Mouse (Mus musculus) layer of hippocampus, postnatal 10 days (tissue): ENCODE measurements around the gene Gm29776. TPM values are rescaled to one million over a fixed set of nuclear protein-coding genes. Genes with fewer than 3 reads are reported as not detected.
A peak's percentile ranks its signal among the peaks of the same experiment; 100 is the strongest.

Experiments
- DNase-seq, 2 experiments: peaks; one replicate each; pipeline ENCODE4 v3.0.0; 2021; ENCODE audit warnings: low spot score in 2 of 2
- long read RNA-seq: library from polyadenylated mRNA; stranded (forward); transcript quantifications from one replicate; pipeline ENCODE4 v2.0.0, GENCODE M21; 2023
- total RNA-seq, 2 experiments: library from RNA; stranded (reverse); gene quantifications; 2 replicates each; pipeline ENCODE4 v1.2.3; 2021

Gene Gm29776
- not detected for total RNA-seq
- long read RNA-seq: 0 reads

DNA sequence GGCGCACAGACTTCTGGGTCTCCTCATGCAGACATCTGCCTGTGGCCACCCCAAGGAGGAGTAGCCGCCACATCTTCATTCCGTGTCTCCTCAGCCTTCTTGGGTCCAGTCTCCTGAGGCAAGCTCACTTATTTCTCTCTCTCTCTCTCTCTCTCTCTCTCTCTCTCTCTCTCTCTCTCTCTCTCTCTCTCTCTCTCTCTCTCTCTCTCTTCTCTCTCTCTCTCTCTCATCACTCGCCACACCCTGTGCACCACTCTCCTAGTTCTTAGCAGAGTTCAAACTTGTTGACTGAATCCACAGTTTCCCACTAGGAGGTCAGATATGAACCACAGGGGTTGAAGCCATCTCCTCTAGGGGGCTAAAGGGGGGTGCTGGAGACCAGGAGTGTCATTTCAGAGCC, at the start of gene Gm29776:
Gene Gm29776, minus strand, starts transcription at position 101 of the 400 bp plus-strand sequence.
- DNase-seq: no peak

- no peak for DNase-seq
These were observed 47.4 kb upstream of the Gm29776 start for GRCm38 (mm10) chr14:54746038-54746437.

- DNase-seq: no peak
These were observed 45.8 kb upstream of the Gm29776 start for GRCm38 (mm10) chr14:54744473-54744872.

DNA sequence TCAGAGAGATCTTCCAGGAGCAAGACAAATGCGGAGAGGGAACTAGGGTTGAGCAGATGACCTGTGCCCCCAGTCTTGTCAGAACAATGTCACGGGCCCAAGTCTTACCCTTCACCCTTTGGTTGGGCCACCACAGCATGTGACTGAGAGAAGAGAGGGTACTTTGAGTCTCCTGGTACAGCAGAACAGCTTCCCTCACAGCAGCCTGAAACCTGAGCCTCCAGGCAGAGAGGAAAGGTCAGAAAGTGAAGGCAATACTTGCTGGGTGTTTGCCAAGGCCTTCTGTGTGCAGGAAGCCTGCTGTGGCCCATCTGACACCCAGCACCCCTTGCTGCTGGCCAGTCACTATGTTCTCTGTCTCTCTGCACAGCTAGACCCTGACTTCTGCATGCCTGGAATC, 43.7 kb upstream of the Gm29776 start:
- DNase-seq: no peak

DNA sequence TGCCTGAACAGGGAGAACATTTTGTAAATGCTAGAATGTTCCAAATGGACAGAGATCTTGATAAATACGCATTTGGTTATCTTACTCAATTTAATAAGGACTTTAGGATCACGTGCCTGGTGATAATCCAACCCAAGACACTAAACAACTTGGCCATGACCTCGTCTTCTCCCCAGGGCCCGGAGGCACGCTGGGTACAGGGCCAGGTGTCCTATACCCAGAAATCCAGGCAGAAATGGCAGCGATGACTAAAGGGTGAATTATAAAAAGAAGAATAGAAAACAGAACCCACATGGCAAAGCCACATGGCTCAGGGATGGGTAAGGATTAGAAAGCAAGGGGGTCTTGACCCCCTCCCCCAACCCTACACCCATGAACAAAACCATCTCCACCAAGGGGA, 43.1 kb upstream of the Gm29776 start:
- DNase-seq: no peak

- no peak for DNase-seq
These were observed 39.0 kb upstream of the Gm29776 start for GRCm38 (mm10) chr14:54737634-54738033.

- DNase-seq: no peak
These were observed 38.2 kb upstream of the Gm29776 start for GRCm38 (mm10) chr14:54736555-54737552.

DNA sequence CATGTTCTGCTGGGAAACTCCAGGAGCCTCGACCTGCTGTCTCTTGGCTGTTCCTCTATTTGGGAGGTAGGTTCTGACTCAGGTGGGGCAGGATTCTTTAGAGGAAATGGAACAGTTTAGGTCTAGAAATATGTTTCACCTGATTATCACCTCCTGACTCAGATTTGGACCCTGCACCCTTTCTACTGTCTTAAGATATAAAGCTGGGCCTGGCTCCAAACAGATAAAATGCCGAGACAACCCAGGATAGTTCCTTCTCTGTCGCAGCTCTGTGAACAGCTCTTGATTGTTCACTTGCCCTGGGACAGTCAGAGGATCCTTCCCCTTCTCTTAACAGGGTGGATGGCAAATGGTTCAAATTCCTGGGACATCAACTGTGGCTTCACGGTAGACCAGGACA, 36.6 kb upstream of the Gm29776 start:
- DNase-seq: no peak

- DNase-seq: no peak
These were observed 35.4 kb upstream of the Gm29776 start for GRCm38 (mm10) chr14:54734004-54734403.

DNA sequence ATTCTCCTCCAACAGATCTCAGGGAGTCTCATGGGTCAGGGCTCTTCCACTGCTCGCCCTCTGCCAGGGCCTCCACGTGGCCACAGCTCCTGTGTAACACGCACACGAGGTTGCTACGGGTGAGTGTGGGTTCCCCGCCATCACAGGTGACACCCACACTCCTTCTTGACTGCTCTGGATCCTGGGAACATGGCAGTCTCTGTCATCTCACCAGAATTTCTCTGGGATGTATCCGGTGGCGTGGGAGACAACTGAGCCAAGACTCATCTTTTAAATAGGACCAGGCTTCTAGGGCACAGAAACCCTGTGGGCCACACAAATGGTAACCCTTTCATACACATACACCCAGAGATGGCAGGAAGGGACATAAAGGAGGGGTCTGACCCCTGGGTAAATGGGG, 33.6 kb upstream of the Gm29776 start:
- DNase-seq: no peak

DNA sequence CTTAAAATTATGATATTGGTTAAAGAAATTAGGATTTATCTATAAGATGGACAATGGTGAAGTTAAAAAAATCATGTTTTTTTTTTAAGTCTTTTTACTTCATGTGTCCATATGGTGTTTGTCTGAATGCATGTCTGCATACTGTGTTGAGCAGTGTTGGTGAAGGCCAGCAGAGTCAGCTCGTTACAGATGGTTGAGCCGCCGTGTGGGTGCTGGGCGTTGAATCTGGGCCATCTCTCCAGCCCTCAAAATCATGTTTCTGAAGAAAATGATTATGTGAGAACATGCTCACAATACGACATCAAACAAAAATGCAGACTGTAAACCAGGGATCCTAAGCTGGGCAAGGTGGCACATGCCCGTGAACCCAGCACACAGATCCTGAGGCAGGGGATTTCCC, 31.7 kb upstream of the Gm29776 start:
- DNase-seq: no peak

- DNase-seq: no peak
These were observed 30.4 kb upstream of the Gm29776 start for GRCm38 (mm10) chr14:54728823-54729653.

DNA sequence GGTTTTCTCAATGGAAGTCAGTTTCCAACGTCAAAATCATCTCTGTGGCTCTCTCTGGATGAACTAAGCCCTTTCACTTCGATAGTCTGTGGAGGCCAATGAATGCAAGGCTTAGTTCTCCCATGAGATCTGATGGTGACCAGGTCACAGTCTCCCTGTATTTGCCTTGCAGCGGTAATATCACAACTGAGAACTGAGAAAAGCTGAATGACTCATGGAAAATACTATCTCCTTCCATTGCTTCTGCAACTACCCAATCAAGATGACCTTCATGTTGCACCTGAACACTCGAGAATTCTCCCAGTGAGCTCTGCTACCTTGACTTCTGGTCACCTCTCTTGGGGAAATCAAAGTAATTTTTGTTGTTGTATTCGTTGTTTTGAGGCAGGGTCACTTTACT, 28.9 kb upstream of the Gm29776 start:
- DNase-seq: no peak

- no peak for DNase-seq
These were observed 25.4 kb upstream of the Gm29776 start for GRCm38 (mm10) chr14:54724049-54724448.

DNA sequence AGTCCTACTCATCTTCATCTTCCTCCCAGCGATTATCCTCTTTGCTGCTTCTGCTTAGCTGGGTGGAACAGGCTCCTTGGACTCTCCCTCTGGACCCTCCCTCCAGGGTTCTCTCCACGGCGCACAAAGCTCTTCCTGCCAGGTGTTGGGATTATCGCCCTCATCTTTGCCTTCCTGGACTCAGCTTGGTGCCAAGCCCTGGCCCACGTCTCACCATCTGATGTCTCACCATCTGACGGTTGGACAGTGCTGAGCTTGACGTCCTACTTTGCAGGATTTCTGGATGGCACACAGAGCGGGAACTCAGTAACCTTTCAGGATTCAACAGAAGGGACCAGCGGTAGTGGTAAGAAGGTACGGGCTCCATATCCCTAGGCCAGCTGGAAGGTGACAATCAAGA, 23.1 kb upstream of the Gm29776 start:
- no peak for DNase-seq

DNA sequence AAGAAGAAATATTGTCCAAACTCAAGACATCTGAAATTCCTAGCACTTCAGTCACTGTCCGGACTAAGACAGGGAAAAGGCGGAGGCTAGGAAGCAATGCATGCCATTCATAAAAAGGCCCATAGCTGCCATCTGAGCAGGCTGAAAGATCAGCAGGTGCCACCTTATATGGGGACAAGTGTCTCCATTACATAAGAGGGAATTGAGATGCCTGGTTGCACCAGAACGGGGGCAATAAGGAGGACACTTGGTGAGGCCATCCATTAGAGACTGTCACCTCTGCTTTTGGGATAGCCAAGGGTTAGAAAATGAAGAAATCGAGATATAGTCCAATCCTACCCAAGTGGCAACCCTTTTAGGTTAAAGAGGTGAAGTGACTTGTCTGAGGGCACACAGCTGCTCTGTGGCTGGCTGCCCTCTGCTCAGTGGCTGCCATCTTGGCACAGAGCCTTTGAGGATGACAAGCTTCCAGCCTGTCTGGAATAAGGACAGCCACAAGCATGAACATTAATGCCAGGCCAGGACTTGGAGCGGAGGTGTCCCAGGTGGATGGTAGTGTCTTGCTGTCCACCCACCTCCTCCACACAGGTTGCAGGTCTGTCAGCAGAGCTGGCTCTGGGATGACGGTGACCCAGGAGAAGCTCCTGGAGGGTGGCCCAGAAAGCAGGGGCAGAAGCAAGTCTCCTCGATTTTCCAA, 22.2 kb upstream of the Gm29776 start:
- DNase-seq: no peak

- no peak for DNase-seq
These were observed 21.4 kb upstream of the Gm29776 start for GRCm38 (mm10) chr14:54720041-54720440.

GRCm38 (mm10) chr14:54715402-54715801, 16.8 kb upstream of the Gm29776 start:
- no peak for DNase-seq

GRCm38 (mm10) chr14:54714617-54715081, 16.0 kb upstream of the Gm29776 start:
- DNase-seq: peak in 1 of 2 experiments; percentile 39

GRCm38 (mm10) chr14:54714121-54714520, 15.5 kb upstream of the Gm29776 start:
- DNase-seq: peak; percentile 76 to 82

- DNase-seq: no peak
These were observed 14.2 kb upstream of the Gm29776 start for GRCm38 (mm10) chr14:54712861-54713260.
